ENCODE assay signal across 8 mouse cellular contexts in genomic region chr10:79783920-79784800, GRCm38 (mm10). TPM values are rescaled to one million over a fixed set of nuclear protein-coding genes. Genes with fewer than 3 reads are reported as not detected.
A peak's percentile ranks its signal among the peaks of the same experiment; 100 is the strongest.
DNase-seq lines count a peak whose midpoint lies in the region; ATAC-seq and TF ChIP-seq lines count a peak whose summit lies in the region.
"Had no signal": no experiment of that assay in that cellular context is flagged by ENCODE, and none has a peak within 500 bp of the region (broad histone marks: within the 10 kb centered on the region; RNA-seq: fewer than 3 reads in every experiment).

No protein-coding gene starts in this region.

- intact Hi-C loops in gastrocnemius, postnatal 14 days (cut with DNase I; ENCODE audit: low total_unique reads) = no loop called here

- no peaks in the 10 kb centered on the region for H3K27me3 ChIP-seq in kidney, adult 2 months (replicated peaks; ENCODE audit: control insufficient read depth, insufficient read depth, low read length)
- no peaks in the 10 kb centered on the region; the same call in 1 of the 2 replicates for H3K27me3 ChIP-seq in kidney, embryonic 16.5 days (ENCODE audit: insufficient read depth, low read length)
- peaks cover 41% of the 10 kb centered on the region for H3K27me3 ChIP-seq in CH12.LX (replicated peaks)
- H3K27me3 ChIP-seq in lung, postnatal 0 days (replicated peaks; ENCODE audit: insufficient read depth, low read length) = no peaks in the 10 kb centered on the region

- no peaks in the 10 kb centered on the region for H3K9me3 ChIP-seq in kidney, embryonic 16.5 days (ENCODE audit: low read length)
- H3K9me3 ChIP-seq in CH12.LX (replicated peaks; ENCODE audit: low read length) = no peaks in the 10 kb centered on the region
- H3K9me3 ChIP-seq in lung, postnatal 0 days (ENCODE audit: low read length) = no peaks in the 10 kb centered on the region
- H3K9me3 ChIP-seq: megakaryocyte, embryonic 14.5 days had no signal

- H3K79me2 ChIP-seq in CH12.LX (replicated peaks; ENCODE audit: control insufficient read depth, extremely low read depth, insufficient read depth, poor library complexity, severe bottlenecking) = no peaks in the 10 kb centered on the region

- no peak; the same call in none of the 2 replicates for TF ChIP-seq RAD21 in CH12.LX (IDR thresholded peaks at IDR 0.05; ENCODE audit: low read depth, low read length)

- H3K4me2 ChIP-seq in kidney, embryonic 16.5 days (replicated peaks; ENCODE audit: low read depth, low read length) = no peak overlapping the region
- no peak overlapping the region for H3K4me2 ChIP-seq in CH12.LX (ENCODE audit: insufficient read depth, low read depth, poor library complexity, severe bottlenecking)
- H3K4me2 ChIP-seq in lung, postnatal 0 days (replicated peaks; ENCODE audit: low read depth, low read length) = no peak overlapping the region

- dilution Hi-C loops in CH12.LX (cut with MboI; ENCODE audit: extremely low pct_ligation_motif_present, extremely low pct_unique_long_range_greater_than_20kb, low sequenced_read_pairs) = no loop called here

- no peaks in the 10 kb centered on the region for H3K4me1 ChIP-seq in kidney, adult 2 months (ENCODE audit: control insufficient read depth, insufficient read depth, low read length)
- H3K4me1 ChIP-seq in kidney, embryonic 16.5 days (ENCODE audit: insufficient read depth, low read length) = peaks cover 18% of the 10 kb centered on the region
- peaks cover 17 to 39% of the 10 kb centered on the region in 2 experiments for H3K4me1 ChIP-seq in CH12.LX (ENCODE audit: control insufficient read depth in 1 of 2, insufficient read depth in 2 of 2)
- peaks cover 4% of the 10 kb centered on the region; the same call in 1 of the 2 replicates for H3K4me1 ChIP-seq in lung, postnatal 0 days (ENCODE audit: insufficient read depth, low read depth, low read length)

- no peak overlapping the region for H3K4me3 ChIP-seq in kidney, adult 2 months (ENCODE audit: insufficient read depth, low read depth, low read length)
- no peak overlapping the region for H3K4me3 ChIP-seq in kidney, embryonic 16.5 days (ENCODE audit: low read length)
- no peak overlapping the region for H3K4me3 ChIP-seq in CH12.LX (replicated peaks in 1 of 3; ENCODE audit: low read depth in 2 of 3, low read length in 2 of 3, poor library complexity in 1 of 3)
- no peak overlapping the region for H3K4me3 ChIP-seq in lung, postnatal 0 days (ENCODE audit: low read depth, low read length)
- H3K4me3 ChIP-seq: megakaryocyte, embryonic 14.5 days had no signal

- TF ChIP-seq CTCF in kidney, adult 2 months (conservative IDR thresholded peaks at IDR 0.05; ENCODE audit: insufficient read depth, insufficient read length, low read depth, low read length) = peak; percentile 52
- peak; percentile 63 to 66 for TF ChIP-seq CTCF in CH12.LX (conservative IDR thresholded peaks at IDR 0.05 in 1 of 2, IDR thresholded peaks at IDR 0.05 in 1 of 2; ENCODE audit: low read depth in 2 of 2, low read length in 2 of 2)
- TF ChIP-seq CTCF in lung, postnatal 0 days (IDR thresholded peaks at IDR 0.05) = peak; percentile 64

- ATAC-seq in kidney, embryonic 16.5 days (ENCODE audit: low FRiP score, low TSS enrichment) = no peak
- ATAC-seq in lung, postnatal 0 days = no peak

- TF ChIP-seq POLR2A in kidney, adult 2 months (IDR thresholded peaks at IDR 0.05; ENCODE audit: low read depth, low read length) = no peak
- no peak for TF ChIP-seq POLR2A in CH12.LX (IDR thresholded peaks at IDR 0.05; ENCODE audit: low read depth, low read length)

- 58% methylated on average over 27 of the region's 27 CpGs for WGBS in kidney, adult 2 months
- WGBS in kidney, embryonic 16.5 days = 42% methylated on average over 27 of the region's 27 CpGs
- WGBS in lung, postnatal 0 days = 40% methylated on average over 27 of the region's 27 CpGs

- no peak overlapping the region for H3K27ac ChIP-seq in kidney, adult 2 months (ENCODE audit: insufficient read depth, low read depth, low read length)
- H3K27ac ChIP-seq in kidney, embryonic 16.5 days (ENCODE audit: low read length) = no peak overlapping the region
- H3K27ac ChIP-seq in CH12.LX (ENCODE audit: insufficient read depth, low read depth) = no peak overlapping the region
- H3K27ac ChIP-seq in lung, postnatal 0 days (ENCODE audit: low read length) = no peak overlapping the region

- in situ Hi-C loops in CH12.LX (cut with MboI; ENCODE audit: low pct_ligation_motif_present, low pct_unique_long_range_greater_than_20kb, low sequenced_read_pairs) = loop anchor here (5.0 kb wide), 1 partner anchor 92 kb away; no protein-coding TSS in a partner anchor

- no peak overlapping the region for H3K9ac ChIP-seq in kidney, embryonic 16.5 days (replicated peaks; ENCODE audit: low read length)
- H3K9ac ChIP-seq in CH12.LX (ENCODE audit: insufficient read depth, low read depth) = no peak overlapping the region
- no peak overlapping the region for H3K9ac ChIP-seq in lung, postnatal 0 days (replicated peaks; ENCODE audit: low read depth)

- DNase-seq in kidney, adult 2 months = no peak
- DNase-seq in CH12.LX (ENCODE audit: extremely low read depth) = peak; percentile 63
- DNase-seq in NIH3T3 (ENCODE audit: low read depth) = peak; percentile 71
- no peak for DNase-seq in lung, postnatal 0 days (ENCODE audit: low spot score)
- DNase-seq in layer of hippocampus, postnatal 36 days = no peak
- no peak for DNase-seq in gastrocnemius, postnatal 14 days

- no peak for TF ChIP-seq EP300 in CH12.LX (IDR thresholded peaks at IDR 0.05; ENCODE audit: low read length)
- no peak for TF ChIP-seq EP300 in lung, postnatal 0 days (IDR thresholded peaks at IDR 0.05)

- no peaks in the 10 kb centered on the region for H3K36me3 ChIP-seq in kidney, adult 2 months (ENCODE audit: control insufficient read depth, insufficient read depth, low read length)
- H3K36me3 ChIP-seq in kidney, embryonic 16.5 days (ENCODE audit: insufficient read depth, low read length) = no peaks in the 10 kb centered on the region
- H3K36me3 ChIP-seq in CH12.LX (replicated peaks in 1 of 2; ENCODE audit: control insufficient read depth in 1 of 2, insufficient read depth in 1 of 2, low read length in 1 of 2) = no peaks in the 10 kb centered on the region
- H3K36me3 ChIP-seq in lung, postnatal 0 days (ENCODE audit: insufficient read depth, low read length) = no peaks in the 10 kb centered on the region; the same call in 1 of the 2 replicates

TF ChIP-seq in CH12.LX, 34 proteins besides CTCF, POLR2A, EP300 and RAD21:
- TF ChIP-seq TCF12 (IDR thresholded peaks at IDR 0.05; ENCODE audit: low read depth, low read length) = no peak
- no peak for TF ChIP-seq POLR2AphosphoS2 (IDR thresholded peaks at IDR 0.05; ENCODE audit: low read depth, low read length)
- TF ChIP-seq ZMIZ1 (IDR thresholded peaks at IDR 0.05; ENCODE audit: low read depth, low read length) = no peak
- TF ChIP-seq HCFC1 (IDR thresholded peaks at IDR 0.05; ENCODE audit: low read depth, low read length) = no peak
- TF ChIP-seq SMC3 (IDR thresholded peaks at IDR 0.05; ENCODE audit: low read depth, low read length) = peak; percentile 23; the same call in 1 of the 2 replicates
- no peak for TF ChIP-seq KAT2A (IDR thresholded peaks at IDR 0.05; ENCODE audit: insufficient replicate concordance, low read length)

RNA-seq across cellular contexts. Expression of gene Prss57, which starts 6.6 kb away (rescaled TPM):
- polyA plus RNA-seq in kidney, adult 2 months (2012; rRNA removed) = 0.03 and 0.08 TPM in 2 replicates
- polyA plus RNA-seq in kidney, embryonic 16.5 days (2015; fragmentation: Nextera tagmentation; extraction: Ambion mirVana) = not detected in 2 replicates
- total RNA-seq in CH12.LX (2012; rRNA removed) (0.08 and 0.21 TPM in 2 replicates), CH12.LX (2014; rRNA removed) (not detected in 2 replicates)
- not detected in 2 replicates for polyA plus RNA-seq in CH12.LX (2012; ENCODE audit: insufficient read length, low read depth)
- polyA plus RNA-seq in lung, postnatal 0 days (2015; fragmentation: Nextera tagmentation; extraction: Ambion mirVana) = 0.11 and 0.31 TPM in 2 replicates
- total RNA-seq in layer of hippocampus, postnatal 36 days (2021) = under 1 TPM; 0.47 to 0.73 TPM
- not detected for total RNA-seq in gastrocnemius, postnatal 14 days (2021)

RNA-seq across cellular contexts. Expression of gene Fstl3, which starts 7.1 kb away (rescaled TPM):
- polyA plus RNA-seq in kidney, adult 2 months (2012; rRNA removed) = 17.0 and 24.1 TPM in 2 replicates
- 23.9 and 26.4 TPM in 2 replicates for polyA plus RNA-seq in kidney, embryonic 16.5 days (2015; fragmentation: Nextera tagmentation; extraction: Ambion mirVana)
- 0.25 TPM in 2 replicates for total RNA-seq in CH12.LX (2012; rRNA removed)
- not detected in 2 replicates for total RNA-seq in CH12.LX (2014; rRNA removed)
- polyA plus RNA-seq in CH12.LX (2012; ENCODE audit: insufficient read length, low read depth) = not detected in 2 replicates
- polyA plus RNA-seq in lung, postnatal 0 days (2015; fragmentation: Nextera tagmentation; extraction: Ambion mirVana) = 38.6 and 39.9 TPM in 2 replicates
- 1 to 10 TPM; 1.3 to 1.8 TPM for total RNA-seq in layer of hippocampus, postnatal 36 days (2021)
- total RNA-seq in gastrocnemius, postnatal 14 days (2021) = 1 to 10 TPM; 1.3 to 2.2 TPM

RNA-seq across cellular contexts. Expression of gene Palm, which starts 9.2 kb away (rescaled TPM):
- 110 and 121 TPM in 2 replicates for polyA plus RNA-seq in kidney, adult 2 months (2012; rRNA removed)
- polyA plus RNA-seq in kidney, embryonic 16.5 days (2015; fragmentation: Nextera tagmentation; extraction: Ambion mirVana) = 190 and 194 TPM in 2 replicates
- total RNA-seq in CH12.LX (2012; rRNA removed) (3.1 and 5.3 TPM in 2 replicates), CH12.LX (2014; rRNA removed) (0.36 and 0.78 TPM in 2 replicates)
- polyA plus RNA-seq in CH12.LX (2012; ENCODE audit: insufficient read length, low read depth) = 1.5 and 2.5 TPM in 2 replicates
- 29.6 and 30.8 TPM in 2 replicates for polyA plus RNA-seq in lung, postnatal 0 days (2015; fragmentation: Nextera tagmentation; extraction: Ambion mirVana)
- 100 to 1,000 TPM; 262 to 290 TPM for total RNA-seq in layer of hippocampus, postnatal 36 days (2021)
- total RNA-seq in gastrocnemius, postnatal 14 days (2021) = 10 to 100 TPM; 25.7 to 33.5 TPM

RNA-seq across cellular contexts. Expression of gene Rnf126, which starts 17.4 kb away (rescaled TPM):
- polyA plus RNA-seq in kidney, adult 2 months (2012; rRNA removed) = 90.2 and 122 TPM in 2 replicates
- 66.4 and 77.0 TPM in 2 replicates for polyA plus RNA-seq in kidney, embryonic 16.5 days (2015; fragmentation: Nextera tagmentation; extraction: Ambion mirVana)
- total RNA-seq in CH12.LX (2012; rRNA removed) = 67.9 and 74.8 TPM in 2 replicates
- 28.9 and 32.4 TPM in 2 replicates for total RNA-seq in CH12.LX (2014; rRNA removed)
- 90.7 and 112 TPM in 2 replicates for polyA plus RNA-seq in CH12.LX (2012; ENCODE audit: insufficient read length, low read depth)
- polyA plus RNA-seq in lung, postnatal 0 days (2015; fragmentation: Nextera tagmentation; extraction: Ambion mirVana) = 40.5 and 45.9 TPM in 2 replicates
- total RNA-seq in layer of hippocampus, postnatal 36 days (2021) = 10 to 100 TPM; 81.4 to 82.9 TPM
- 10 to 100 TPM; 25.9 to 30.6 TPM for total RNA-seq in gastrocnemius, postnatal 14 days (2021)

RNA-seq across cellular contexts. Expression of gene Fgf22, which starts 29.3 kb away (rescaled TPM):
- polyA plus RNA-seq in kidney, adult 2 months (2012; rRNA removed) = not detected in 2 replicates
- polyA plus RNA-seq in kidney, embryonic 16.5 days (2015; fragmentation: Nextera tagmentation; extraction: Ambion mirVana) = 0.14 and 0.39 TPM in 2 replicates
- not detected in 2 replicates for total RNA-seq in CH12.LX (2012; rRNA removed)
- not detected in 2 replicates for total RNA-seq in CH12.LX (2014; rRNA removed)
- not detected in 2 replicates for polyA plus RNA-seq in CH12.LX (2012; ENCODE audit: insufficient read length, low read depth)
- polyA plus RNA-seq in lung, postnatal 0 days (2015; fragmentation: Nextera tagmentation; extraction: Ambion mirVana) = 0.18 TPM in 1 of 2 replicates, not detected in the other
- 1 to 10 TPM; 1.1 to 1.3 TPM for total RNA-seq in layer of hippocampus, postnatal 36 days (2021)
- total RNA-seq in gastrocnemius, postnatal 14 days (2021) = not detected

Comparison
In these comparisons a context has a peak if more than half of its experiments do, and no peak if none do; other contexts are left out.
1. DNase-seq: peak in CH12.LX (single experiment) and NIH3T3 (single experiment); none in kidney, adult 2 months (single experiment), lung, postnatal 0 days (single experiment), layer of hippocampus, postnatal 36 days (0 of 2) and gastrocnemius, postnatal 14 days (single experiment).
2. RNA of gene Fstl3, which starts 7.1 kb away (polyA plus RNA-seq): 38.6 to 39.9 TPM in lung, postnatal 0 days, 23.9 to 26.4 TPM in kidney, embryonic 16.5 days and 17.0 to 24.1 TPM in kidney, adult 2 months; not detected in CH12.LX; every median in the first group is over 10 times any median in the second.
3. Peak in every context shown above with its lines, with median percentiles within 50 percentile points of each other: CTCF ChIP-seq.